Mouse (Mus musculus) hindbrain, embryonic 14.5 days (tissue): ENCODE results near the gene Nol4l. TPM values are rescaled to one million over a fixed set of nuclear protein-coding genes. Genes with fewer than 3 reads are reported as not detected.
A peak's percentile ranks its signal among the peaks of the same experiment; 100 is the strongest.

Experiments
- ATAC-seq: fragments of 200-750 bp; cut with Nextera tagmentation; 2 replicates; pipeline ENCODE4 v1.8.0; 2017; ENCODE audit warnings: moderate number of reproducible peaks, mild to moderate bottlenecking, moderate TSS enrichment, moderate library complexity; ENCODE audit not compliant: low FRiP score
- DNase-seq: peaks from one replicate; pipeline ENCODE4 v3.0.0-alpha.2; 2015; ENCODE audit warnings: low spot score
- H3K27ac ChIP-seq: fragments of 300-500 bp; sonication (generic); 2 replicates; pipeline ENCODE4 v1.5.1; 2014; ENCODE audit warnings: mild to moderate bottlenecking, moderate library complexity
- H3K27me3 ChIP-seq: fragments of 300-500 bp; sonication (generic); 2 replicates; pipeline ENCODE4 v1.6.1; 2014; ENCODE audit warnings: mild to moderate bottlenecking, low read length, mixed read lengths; ENCODE audit not compliant: control insufficient read depth, insufficient read depth
- H3K36me3 ChIP-seq: fragments of 300-500 bp; sonication (generic); replicated peaks from 2 replicates; pipeline ENCODE4 v1.6.1; 2014; ENCODE audit not compliant: control insufficient read depth, insufficient read depth
- H3K4me1 ChIP-seq: fragments of 300-500 bp; sonication (generic); replicated peaks from 2 replicates; pipeline ENCODE4 v1.6.1; 2014; ENCODE audit warnings: antibody characterized with exemption, low read length, mixed read lengths; ENCODE audit not compliant: control insufficient read depth, insufficient read depth
- H3K4me2 ChIP-seq: fragments of 300-500 bp; sonication (generic); replicated peaks from 2 replicates; pipeline ENCODE4 v1.6.1; 2014; ENCODE audit warnings: mild to moderate bottlenecking, moderate library complexity
- H3K4me3 ChIP-seq: fragments of 300-500 bp; sonication (generic); replicated peaks from 2 replicates; pipeline ENCODE4 v1.5.1; 2014; ENCODE audit warnings: mild to moderate bottlenecking, low read length
- H3K9ac ChIP-seq: fragments of 300-500 bp; sonication (generic); 2 replicates; pipeline ENCODE4 v1.6.1; 2014
- H3K9me3 ChIP-seq: fragments of 300-500 bp; sonication (generic); 2 replicates; pipeline ENCODE4 v1.6.1; 2016; ENCODE audit warnings: low read length; ENCODE audit not compliant: control insufficient read depth
- WGBS: fragments of 180-500 bp; shearing (Covaris S2); extraction: QIAGEN DNeasy Blood & Tissue Kit; methylation state at CpG from one replicate; pipeline ENCODE4 v1.1.7; 2014; 5-methylcytosine and 5-hydroxymethylcytosine counted together
- polyA plus RNA-seq: library from polyadenylated mRNA; unstranded; fragments of >200 nt; fragmentation: Nextera tagmentation; extraction: Ambion mirVana; gene quantifications from 2 replicates; pipeline ENCODE4 v1.2.1, GENCODE M21; 2014

Nol4l gene
- polyA plus RNA-seq, 1 experiment from 2014 or later: 44.8 TPM

DNA sequence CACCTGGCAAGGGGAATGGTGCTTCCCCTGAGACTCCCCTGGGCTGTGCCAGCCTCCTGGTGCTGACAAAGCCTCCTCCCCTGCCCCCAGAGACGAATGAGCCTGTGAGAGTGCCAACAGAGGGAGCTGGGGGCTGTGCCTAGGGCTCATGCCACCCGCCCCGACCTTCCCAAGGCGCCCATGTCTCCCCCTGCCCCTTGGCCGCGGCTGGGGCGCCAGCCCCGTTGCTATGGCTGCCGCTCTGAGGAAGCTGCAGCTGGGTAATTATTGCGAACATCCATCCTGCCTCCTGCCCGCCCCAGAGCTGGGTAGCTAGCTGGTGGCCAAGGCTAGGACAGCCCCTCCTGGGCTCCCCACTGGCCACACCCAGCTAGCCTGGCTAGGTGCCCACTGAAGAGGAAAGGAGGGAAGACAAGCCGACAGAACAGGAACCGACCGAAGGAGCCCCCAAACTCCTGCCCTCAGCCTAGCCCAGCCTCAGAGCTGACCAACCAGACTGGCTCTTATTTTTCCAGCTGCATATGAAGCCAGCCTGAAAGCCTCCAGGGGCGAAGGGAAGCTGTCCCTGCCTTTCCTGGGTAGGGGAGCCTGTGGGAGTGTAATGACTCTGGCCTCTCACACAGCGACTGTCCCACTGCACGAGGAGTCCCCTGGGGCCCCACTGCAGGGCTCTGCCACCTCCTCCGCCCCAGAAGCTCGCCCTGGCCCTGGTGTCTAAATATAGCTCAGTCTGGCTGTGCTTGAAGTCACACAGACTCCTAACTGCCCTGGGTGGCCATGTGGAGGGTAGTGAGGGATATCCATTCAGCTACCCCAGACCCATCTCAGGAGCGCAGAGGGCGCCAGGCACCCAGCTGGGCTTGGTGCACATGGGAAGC lies 31.1 kb upstream of the Nol4l start:
- H3K27ac ChIP-seq: peak overlapping the region; percentile 76
- ATAC-seq (peak; percentile 78), DNase-seq (peak; percentile 44)
- peak overlapping the region; percentile 47 for H3K4me2 ChIP-seq
- H3K9me3 ChIP-seq: no peaks in the 10 kb centered on the region
- H3K36me3 ChIP-seq: no peaks in the 10 kb centered on the region
- peaks cover 24% of the 10 kb centered on the region for H3K4me1 ChIP-seq
- peak overlapping the region; percentile 49 for H3K9ac ChIP-seq
- H3K27me3 ChIP-seq: no peaks in the 10 kb centered on the region
- H3K4me3 ChIP-seq: no peak overlapping the region; the same call in 1 of the 2 replicates
- 7% methylated on average over 21 of the region's 21 CpGs for WGBS

DNA sequence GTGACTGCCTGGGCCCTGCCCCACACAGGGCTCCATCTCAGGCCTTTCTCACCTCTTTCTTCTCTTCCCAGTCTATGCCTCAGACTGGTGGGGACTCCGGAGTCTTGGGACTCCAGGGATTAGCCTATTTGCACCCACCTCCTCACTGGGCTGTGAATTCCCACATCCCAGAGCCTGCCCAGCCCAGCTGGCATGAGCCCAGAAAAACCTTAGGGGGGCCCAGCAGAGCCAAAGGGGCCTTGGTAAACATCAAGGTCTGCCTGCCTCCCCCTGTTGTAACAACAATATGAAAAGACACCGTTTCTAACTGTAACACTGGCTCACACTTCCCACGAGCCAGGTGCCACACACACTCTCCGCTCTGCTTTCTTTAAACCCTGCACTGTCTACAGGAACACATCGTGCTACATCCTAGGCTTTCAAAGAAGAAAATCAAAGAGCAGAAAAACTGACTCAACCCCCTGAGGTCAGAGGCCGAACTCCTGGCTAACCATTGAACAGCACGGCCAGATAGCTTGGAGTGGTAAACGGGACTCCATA lies 29.9 kb upstream of the Nol4l start:
- no peaks in the 10 kb centered on the region for H3K27me3 ChIP-seq
- H3K4me2 ChIP-seq: no peak overlapping the region
- peaks cover 24% of the 10 kb centered on the region for H3K4me1 ChIP-seq
- no peak overlapping the region for H3K9ac ChIP-seq
- 58% methylated on average over 8 of the region's 8 CpGs for WGBS
- no peak overlapping the region for H3K27ac ChIP-seq
- ATAC-seq (no peak), DNase-seq (no peak)
- H3K4me3 ChIP-seq: no peak overlapping the region
- H3K9me3 ChIP-seq: no peaks in the 10 kb centered on the region
- H3K36me3 ChIP-seq: no peaks in the 10 kb centered on the region

DNA sequence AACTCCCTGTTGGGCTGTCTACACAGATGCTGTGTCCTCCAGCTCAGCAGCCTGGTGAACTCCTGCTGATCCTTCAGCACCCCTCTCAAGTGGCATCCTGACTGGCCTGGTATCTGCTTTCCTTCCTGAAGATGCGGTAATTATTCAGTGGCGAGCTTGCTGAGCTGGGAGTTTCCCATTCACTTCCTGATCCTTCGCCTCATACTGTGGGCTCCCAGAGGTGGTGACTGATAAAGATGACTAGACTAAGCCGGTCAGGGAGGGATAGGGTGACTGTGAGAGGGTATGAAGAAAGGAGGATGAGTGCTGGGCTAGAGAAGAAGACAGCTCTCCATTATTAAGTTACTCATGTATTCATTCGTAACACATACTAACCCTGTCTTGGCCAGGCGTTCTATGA lies 28.7 kb upstream of the Nol4l start:
- H3K27ac ChIP-seq: no peak overlapping the region
- ATAC-seq (no peak), DNase-seq (no peak)
- no peaks in the 10 kb centered on the region for H3K9me3 ChIP-seq
- peaks cover 24% of the 10 kb centered on the region for H3K4me1 ChIP-seq
- no peak overlapping the region for H3K4me2 ChIP-seq
- no peaks in the 10 kb centered on the region for H3K27me3 ChIP-seq
- no peak overlapping the region for H3K4me3 ChIP-seq
- H3K36me3 ChIP-seq: no peaks in the 10 kb centered on the region
- WGBS: 67% methylated on average over 6 of the region's 6 CpGs
- no peak overlapping the region for H3K9ac ChIP-seq

DNA sequence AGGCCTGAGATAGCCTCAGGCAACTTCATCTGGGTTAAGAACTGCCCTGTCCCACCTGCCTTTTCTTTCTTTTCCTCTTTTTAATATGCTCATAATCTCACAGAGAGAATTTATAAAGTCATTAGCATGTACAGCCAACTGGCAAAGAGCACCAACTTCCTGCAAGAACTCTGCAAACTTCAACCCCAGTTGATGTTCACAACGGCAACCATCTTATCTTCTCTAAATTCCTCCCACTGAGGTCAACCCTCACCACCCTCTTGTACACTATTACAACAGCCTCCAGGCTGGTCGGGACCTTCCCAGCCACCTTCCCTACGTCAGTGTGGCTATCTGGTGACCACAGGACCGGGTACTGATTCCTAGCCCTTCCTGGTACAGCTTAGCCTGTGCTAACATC lies 27.5 kb upstream of the Nol4l start:
- H3K36me3 ChIP-seq: no peaks in the 10 kb centered on the region
- H3K4me3 ChIP-seq: no peak overlapping the region
- H3K4me1 ChIP-seq: peaks cover 24% of the 10 kb centered on the region
- H3K4me2 ChIP-seq: no peak overlapping the region
- H3K27ac ChIP-seq: no peak overlapping the region
- ATAC-seq (no peak), DNase-seq (no peak)
- no peaks in the 10 kb centered on the region for H3K9me3 ChIP-seq
- no peak overlapping the region for H3K9ac ChIP-seq
- H3K27me3 ChIP-seq: no peaks in the 10 kb centered on the region
- WGBS: 84% methylated on average over 4 of the region's 4 CpGs

DNA sequence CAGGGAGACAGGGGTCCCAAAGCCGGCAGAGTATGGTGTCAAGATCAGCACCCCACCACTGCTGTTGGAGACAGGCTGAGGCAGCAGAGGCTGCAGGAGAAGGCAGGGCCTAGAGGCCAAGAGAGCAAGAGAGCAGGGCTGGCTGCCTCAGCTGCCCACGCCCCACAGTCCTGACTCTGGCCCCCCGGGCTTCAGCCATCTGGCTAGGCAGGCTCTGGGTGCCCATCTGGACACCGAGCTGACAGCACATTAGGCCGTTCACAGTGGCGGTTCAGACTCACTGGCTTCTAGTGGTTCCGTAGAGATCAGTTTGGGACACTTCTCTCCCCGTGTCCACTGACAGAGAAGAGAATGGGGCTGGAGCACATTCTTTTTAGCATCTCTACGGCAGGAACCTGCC lies 26.4 kb upstream of the Nol4l start:
- WGBS: 35% methylated on average over 9 of the region's 9 CpGs
- no peak overlapping the region for H3K4me3 ChIP-seq
- no peak overlapping the region for H3K4me2 ChIP-seq
- peaks cover 18% of the 10 kb centered on the region for H3K4me1 ChIP-seq
- no peaks in the 10 kb centered on the region for H3K9me3 ChIP-seq
- no peaks in the 10 kb centered on the region for H3K36me3 ChIP-seq
- no peaks in the 10 kb centered on the region for H3K27me3 ChIP-seq
- no peak overlapping the region for H3K27ac ChIP-seq
- DNase-seq (no peak), ATAC-seq (no peak)
- no peak overlapping the region for H3K9ac ChIP-seq

DNA sequence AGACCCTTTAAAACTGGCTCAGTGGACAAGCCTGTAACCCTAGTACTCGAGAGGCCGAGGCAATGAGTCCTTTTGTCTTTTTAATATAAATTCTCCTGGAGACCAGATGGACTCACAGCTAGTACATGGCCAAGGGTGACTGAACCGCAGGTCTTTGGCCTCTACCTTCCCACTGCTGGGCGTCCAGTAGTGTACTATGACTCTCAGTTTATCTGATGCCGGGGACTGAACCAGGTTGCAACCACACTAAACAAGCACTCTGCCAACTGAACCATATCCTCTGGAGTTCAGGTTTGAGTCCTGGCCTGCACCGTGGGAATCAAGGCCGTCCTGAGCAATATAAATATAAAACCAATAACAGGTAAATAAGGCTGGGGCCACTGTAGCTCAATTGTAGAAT lies 24.8 kb upstream of the Nol4l start:
- no peak overlapping the region for H3K9ac ChIP-seq
- ATAC-seq (no peak), DNase-seq (no peak)
- no peak overlapping the region for H3K27ac ChIP-seq
- WGBS: 83% methylated on average over 7 of the region's 7 CpGs
- no peak overlapping the region for H3K4me2 ChIP-seq
- H3K27me3 ChIP-seq: no peaks in the 10 kb centered on the region
- H3K36me3 ChIP-seq: no peaks in the 10 kb centered on the region
- H3K4me1 ChIP-seq: 0 out of 2 replicates have a peak, but pooled peaks cover 2% of the 10 kb centered on the region
- no peak overlapping the region for H3K4me3 ChIP-seq
- no peaks in the 10 kb centered on the region for H3K9me3 ChIP-seq

DNA sequence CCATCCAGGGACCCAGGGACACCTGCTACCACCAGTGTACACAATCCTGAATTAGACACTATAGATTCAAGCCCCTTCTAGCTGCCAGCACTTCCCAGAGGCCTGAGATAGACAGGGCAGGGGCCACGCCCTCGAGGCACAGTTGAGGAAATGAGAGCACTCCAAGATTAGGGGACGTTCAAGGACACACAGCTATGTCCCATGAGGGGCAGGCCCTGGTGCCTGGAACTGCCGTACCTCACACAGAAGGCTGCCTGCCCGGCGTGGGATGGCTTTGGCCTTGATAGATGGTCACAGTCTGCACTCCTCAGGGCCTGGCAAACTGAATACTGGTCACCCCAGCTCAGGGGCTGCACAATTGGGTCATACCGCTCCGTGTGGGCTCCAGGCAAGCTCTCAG lies 19.7 kb upstream of the Nol4l start:
- Histone ChIP-seq H3K4me3 (no peak overlapping the region), H3K27ac (no peak overlapping the region), H3K4me1 (peaks cover 10% of the 10 kb centered on the region), H3K36me3 (no peaks in the 10 kb centered on the region), H3K4me2 (no peak overlapping the region), H3K9ac (no peak overlapping the region), H3K27me3 (no peaks in the 10 kb centered on the region), H3K9me3 (no peaks in the 10 kb centered on the region)
- no peak for DNase-seq
- whole genome bisulfite sequencing: 73% methylated on average over 8 of the region's 8 CpGs
- no peak for ATAC-seq

DNA sequence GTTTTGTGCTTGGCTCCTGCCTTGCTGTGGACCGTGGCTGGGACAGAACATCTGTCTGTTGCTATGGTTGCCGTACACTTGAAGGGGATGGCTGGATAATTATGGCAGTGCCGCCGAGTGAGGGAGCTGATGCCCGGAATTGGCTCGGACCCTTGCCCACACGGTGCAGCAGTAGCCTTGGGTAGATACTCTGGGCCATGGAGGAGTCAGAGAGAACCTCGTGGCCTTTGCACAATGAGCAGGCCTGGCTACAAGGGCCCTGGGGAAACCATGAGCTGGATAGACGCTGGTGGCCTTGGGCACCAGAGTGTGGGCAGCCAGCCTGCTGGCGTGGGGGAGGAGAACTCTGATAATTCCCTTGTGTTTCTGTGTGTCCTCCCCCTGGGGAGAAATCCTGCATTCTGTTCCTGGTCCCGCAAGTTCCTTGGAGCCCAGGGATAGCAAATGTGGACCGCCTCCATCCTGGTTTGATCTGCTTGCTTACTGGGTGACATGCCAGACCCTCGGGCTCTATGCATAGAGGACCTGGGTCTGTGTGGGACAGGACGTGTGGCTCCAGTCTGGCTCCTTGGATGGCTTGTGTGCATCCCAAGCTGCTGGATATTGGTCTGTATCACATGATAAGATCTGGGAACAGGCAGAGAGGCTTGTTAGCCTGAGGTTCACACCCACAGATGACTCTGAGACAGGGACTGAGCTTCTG lies 18.6 kb upstream of the Nol4l start:
- no peaks in the 10 kb centered on the region for H3K27me3 ChIP-seq
- peak; percentile 54; the same call in 1 of the 2 replicates for ATAC-seq
- peak; percentile 37 for DNase-seq
- no peaks in the 10 kb centered on the region for H3K9me3 ChIP-seq
- H3K4me1 ChIP-seq: peaks cover 10% of the 10 kb centered on the region
- H3K9ac ChIP-seq: no peak overlapping the region
- H3K4me2 ChIP-seq: peak overlapping the region; percentile 21
- H3K4me3 ChIP-seq: no peak overlapping the region
- WGBS: 25% methylated on average over 14 of the region's 14 CpGs
- H3K27ac ChIP-seq: no peak overlapping the region
- H3K36me3 ChIP-seq: no peaks in the 10 kb centered on the region

DNA sequence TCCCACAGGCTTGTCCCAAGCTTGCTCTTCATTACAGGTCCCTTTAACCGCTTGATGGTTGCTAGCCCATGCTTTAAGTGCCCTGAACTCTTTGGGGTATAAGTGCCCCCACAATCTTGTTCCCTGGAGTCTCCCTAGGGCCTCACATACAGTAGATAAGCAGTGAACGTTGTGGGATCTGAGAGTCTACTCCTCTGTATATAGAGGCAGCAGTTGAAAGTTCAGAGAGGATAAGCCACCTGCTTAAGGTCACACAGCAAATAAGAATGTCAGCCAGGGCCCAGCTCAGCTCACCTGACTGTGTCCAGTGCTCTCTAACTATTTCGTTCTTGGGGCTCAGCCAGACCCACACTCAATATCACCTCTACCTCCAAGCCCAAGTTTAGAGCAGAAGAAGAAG lies 17.9 kb upstream of the Nol4l start:
- H3K4me1 ChIP-seq: peaks cover 10% of the 10 kb centered on the region
- WGBS: 86% methylated on average over 3 of the region's 3 CpGs
- no peak overlapping the region for H3K4me2 ChIP-seq
- no peak for ATAC-seq
- no peak overlapping the region for H3K4me3 ChIP-seq
- no peak overlapping the region for H3K9ac ChIP-seq
- no peaks in the 10 kb centered on the region for H3K36me3 ChIP-seq
- DNase-seq: no peak
- H3K9me3 ChIP-seq: no peaks in the 10 kb centered on the region
- H3K27ac ChIP-seq: no peak overlapping the region
- H3K27me3 ChIP-seq: no peaks in the 10 kb centered on the region
